Mouse (Mus musculus): ENCODE results near the gene Rilpl1. TPM values are rescaled to one million over a fixed set of nuclear protein-coding genes. Genes with fewer than 3 reads are reported as not detected.

Gene Rilpl1
- total RNA-seq, 1 experiment = 10.1 TPM

DNA sequence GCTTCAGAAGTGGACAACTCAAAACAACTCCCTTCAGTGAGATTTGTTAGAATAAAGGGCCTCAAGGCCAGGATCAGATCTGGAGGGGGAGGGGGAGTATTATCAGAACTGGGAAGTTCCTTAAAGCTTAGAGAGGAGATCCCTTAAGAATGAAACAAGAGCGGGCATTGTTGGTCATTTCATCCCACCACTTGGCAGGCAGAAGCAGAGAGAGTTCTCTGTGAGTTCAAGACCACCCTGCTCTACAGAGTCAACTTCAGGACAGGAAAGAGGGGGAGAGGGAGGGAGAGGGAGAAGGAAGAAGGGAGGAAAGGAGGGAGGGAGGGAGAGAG is 52.4 kb downstream of the Rilpl1 start:
- H3K4me3 ChIP-seq (ENCODE audit: insufficient read depth in 1 of 2, low read depth in 1 of 2, low read length in 2 of 2, poor library complexity in 1 of 2, severe bottlenecking in 1 of 2) = no peak overlapping the region
- H3K36me3 ChIP-seq (ENCODE audit: control insufficient read depth, insufficient read depth, low read length, poor library complexity, severe bottlenecking) = no peaks in the 10 kb centered on the region
- no peaks in the 10 kb centered on the region for H3K9me3 ChIP-seq (ENCODE audit: control insufficient read depth, insufficient read depth, low read depth, low read length)
- no peak for DNase-seq (ENCODE audit: low read depth, low spot score)
- no peak for TF ChIP-seq CHD2 (IDR thresholded peaks at IDR 0.05; ENCODE audit: low read depth, low read length)
- no peak for TF ChIP-seq ZC3H11A (IDR thresholded peaks at IDR 0.05; ENCODE audit: borderline replicate concordance, low read depth, low read length)
- no peak for TF ChIP-seq MAFK (IDR thresholded peaks at IDR 0.05; ENCODE audit: insufficient read depth, low read depth, low read length)
- TF ChIP-seq ZNF384 (IDR thresholded peaks at IDR 0.05; ENCODE audit: low read depth, low read length) = no peak
- TF ChIP-seq HCFC1 (IDR thresholded peaks at IDR 0.05; ENCODE audit: borderline replicate concordance, insufficient read depth, low read length) = no peak
- no peak overlapping the region for H3K9ac ChIP-seq (ENCODE audit: insufficient read depth, low read depth, low read length, poor library complexity, severe bottlenecking)
- 0 out of 4 replicates have a peak, but pooled peaks cover 0 to 3% of the 10 kb centered on the region in 2 experiments for H3K4me1 ChIP-seq (ENCODE audit: control insufficient read depth in 2 of 2, insufficient read depth in 2 of 2, low read length in 2 of 2, poor library complexity in 1 of 2)
- H3K27ac ChIP-seq (ENCODE audit: insufficient read depth, low read depth, low read length, poor library complexity, severe bottlenecking) = no peak overlapping the region
- in situ Hi-C loops (cut with MboI; ENCODE audit: low sequenced_read_pairs in 2 of 2, unreplicated experiment in 2 of 2) = no loop called here

- H3K4me1 ChIP-seq (ENCODE audit: control insufficient read depth in 2 of 2, insufficient read depth in 2 of 2, low read length in 2 of 2, poor library complexity in 1 of 2) = no peaks in the 10 kb centered on the region
- TF ChIP-seq CHD2 (IDR thresholded peaks at IDR 0.05; ENCODE audit: low read depth, low read length) (no peak), MAFK (IDR thresholded peaks at IDR 0.05; ENCODE audit: insufficient read depth, low read depth, low read length) (peak; percentile 54)
- H3K27ac ChIP-seq (ENCODE audit: insufficient read depth, low read depth, low read length, poor library complexity, severe bottlenecking) = no peak overlapping the region
- no peak overlapping the region for H3K9ac ChIP-seq (ENCODE audit: insufficient read depth, low read depth, low read length, poor library complexity, severe bottlenecking)
- no peak for DNase-seq (ENCODE audit: low read depth, low spot score)
- H3K4me3 ChIP-seq (ENCODE audit: insufficient read depth in 1 of 2, low read depth in 1 of 2, low read length in 2 of 2, poor library complexity in 1 of 2, severe bottlenecking in 1 of 2) = no peak overlapping the region
- H3K9me3 ChIP-seq (ENCODE audit: control insufficient read depth, insufficient read depth, low read depth, low read length) = no peaks in the 10 kb centered on the region
- H3K36me3 ChIP-seq (ENCODE audit: control insufficient read depth, insufficient read depth, low read length, poor library complexity, severe bottlenecking) = peaks cover 4% of the 10 kb centered on the region; the same call in 1 of the 2 replicates
- in situ Hi-C loops (cut with MboI; ENCODE audit: low sequenced_read_pairs in 2 of 2, unreplicated experiment in 2 of 2) = no loop called here
Measured at GRCm38 (mm10) chr5:124470591-124471171, 60.5 kb downstream of the Rilpl1 start.

DNA sequence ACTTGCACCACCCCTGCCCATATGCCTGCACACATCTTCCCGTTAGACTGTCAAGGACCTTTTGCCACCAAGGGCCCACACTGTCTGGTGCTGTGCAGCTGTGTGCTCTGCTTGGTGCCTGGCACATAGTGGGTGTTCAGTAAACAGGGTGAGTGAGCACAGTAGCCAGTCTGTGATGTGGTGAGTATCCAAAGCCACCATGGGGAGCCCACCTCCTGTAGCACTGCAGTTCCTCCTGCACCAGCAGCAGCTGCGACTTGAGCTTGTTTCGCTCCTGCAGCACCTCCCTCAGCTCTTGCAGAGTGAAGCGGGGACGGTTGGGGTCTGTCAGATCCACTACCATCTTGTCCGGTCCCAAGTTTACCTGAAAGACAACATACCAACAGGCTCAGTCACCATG is 61.7 kb downstream of the Rilpl1 start:
- in situ Hi-C loops (cut with MboI; ENCODE audit: low sequenced_read_pairs in 2 of 2, unreplicated experiment in 2 of 2) = no loop called here
- TF ChIP-seq ZC3H11A (IDR thresholded peaks at IDR 0.05; ENCODE audit: borderline replicate concordance, low read depth, low read length) = no peak
- no peak for TF ChIP-seq ZNF384 (IDR thresholded peaks at IDR 0.05; ENCODE audit: low read depth, low read length)
- no peak for TF ChIP-seq CHD2 (IDR thresholded peaks at IDR 0.05; ENCODE audit: low read depth, low read length)
- TF ChIP-seq HCFC1 (IDR thresholded peaks at IDR 0.05; ENCODE audit: borderline replicate concordance, insufficient read depth, low read length) = no peak
- no peak for TF ChIP-seq MAFK (IDR thresholded peaks at IDR 0.05; ENCODE audit: insufficient read depth, low read depth, low read length)
- peaks cover 4% of the 10 kb centered on the region; the same call in 1 of the 2 replicates for H3K36me3 ChIP-seq (ENCODE audit: control insufficient read depth, insufficient read depth, low read length, poor library complexity, severe bottlenecking)

GRCm38 (mm10) chr5:124468365-124468764 is 62.8 kb downstream of the Rilpl1 start:
- Histone ChIP-seq H3K4me1 (ENCODE audit: control insufficient read depth in 2 of 2, insufficient read depth in 2 of 2, low read length in 2 of 2, poor library complexity in 1 of 2) (no peaks in the 10 kb centered on the region; a peak in 1 of 4 replicates), H3K4me3 (ENCODE audit: insufficient read depth in 1 of 2, low read depth in 1 of 2, low read length in 2 of 2, poor library complexity in 1 of 2, severe bottlenecking in 1 of 2) (no peak overlapping the region), H3K36me3 (ENCODE audit: control insufficient read depth, insufficient read depth, low read length, poor library complexity, severe bottlenecking) (peaks cover 6% of the 10 kb centered on the region; the same call in 1 of the 2 replicates), H3K9me3 (ENCODE audit: control insufficient read depth, insufficient read depth, low read depth, low read length) (no peaks in the 10 kb centered on the region), H3K9ac (ENCODE audit: insufficient read depth, low read depth, low read length, poor library complexity, severe bottlenecking) (no peak overlapping the region), H3K27ac (ENCODE audit: insufficient read depth, low read depth, low read length, poor library complexity, severe bottlenecking) (no peak overlapping the region)
- DNase-seq (ENCODE audit: low read depth, low spot score) = no peak
- in situ Hi-C loops (cut with MboI; ENCODE audit: low sequenced_read_pairs in 2 of 2, unreplicated experiment in 2 of 2) = no loop called here
- no peak for TF ChIP-seq HCFC1 (IDR thresholded peaks at IDR 0.05; ENCODE audit: borderline replicate concordance, insufficient read depth, low read length)
- no peak for TF ChIP-seq ZNF384 (IDR thresholded peaks at IDR 0.05; ENCODE audit: low read depth, low read length)
- no peak for TF ChIP-seq CHD2 (IDR thresholded peaks at IDR 0.05; ENCODE audit: low read depth, low read length)
- no peak for TF ChIP-seq ZC3H11A (IDR thresholded peaks at IDR 0.05; ENCODE audit: borderline replicate concordance, low read depth, low read length)
- no peak for TF ChIP-seq MAFK (IDR thresholded peaks at IDR 0.05; ENCODE audit: insufficient read depth, low read depth, low read length)

More for the DNA sequence above, 61.7 kb downstream of the Rilpl1 start:
- no peak overlapping the region for H3K9ac ChIP-seq (ENCODE audit: insufficient read depth, low read depth, low read length, poor library complexity, severe bottlenecking)
- H3K4me1 ChIP-seq (ENCODE audit: control insufficient read depth in 2 of 2, insufficient read depth in 2 of 2, low read length in 2 of 2, poor library complexity in 1 of 2) = no peaks in the 10 kb centered on the region
- no peaks in the 10 kb centered on the region for H3K9me3 ChIP-seq (ENCODE audit: control insufficient read depth, insufficient read depth, low read depth, low read length)
- no peak for DNase-seq (ENCODE audit: low read depth, low spot score)
- H3K4me3 ChIP-seq (ENCODE audit: insufficient read depth in 1 of 2, low read depth in 1 of 2, low read length in 2 of 2, poor library complexity in 1 of 2, severe bottlenecking in 1 of 2) = no peak overlapping the region
- no peak overlapping the region for H3K27ac ChIP-seq (ENCODE audit: insufficient read depth, low read depth, low read length, poor library complexity, severe bottlenecking)

DNA sequence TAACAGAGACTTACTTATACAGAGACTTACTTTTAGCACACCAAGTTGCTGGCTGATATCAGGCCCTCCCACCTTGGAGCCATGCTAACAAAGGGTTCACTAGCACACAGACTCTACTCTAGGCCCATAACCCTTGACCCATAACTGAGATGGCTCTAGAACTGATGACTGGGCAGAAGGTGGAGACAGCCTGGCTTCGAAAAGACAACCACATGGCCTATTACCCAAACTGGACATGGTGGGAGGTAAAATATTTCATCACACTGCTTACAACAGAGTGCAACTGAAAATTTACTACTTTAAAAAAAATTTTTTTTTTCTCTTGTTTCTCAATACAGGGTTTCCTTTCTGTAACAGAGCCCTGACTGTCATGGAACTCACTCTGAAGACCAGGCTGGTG is 63.4 kb downstream of the Rilpl1 start:
- H3K9ac ChIP-seq (ENCODE audit: insufficient read depth, low read depth, low read length, poor library complexity, severe bottlenecking) = no peak overlapping the region
- no peak for DNase-seq (ENCODE audit: low read depth, low spot score)
- no peaks in the 10 kb centered on the region; a peak in 1 of 4 replicates for H3K4me1 ChIP-seq (ENCODE audit: control insufficient read depth in 2 of 2, insufficient read depth in 2 of 2, low read length in 2 of 2, poor library complexity in 1 of 2)
- H3K27ac ChIP-seq (ENCODE audit: insufficient read depth, low read depth, low read length, poor library complexity, severe bottlenecking) = no peak overlapping the region
- TF ChIP-seq ZNF384 (IDR thresholded peaks at IDR 0.05; ENCODE audit: low read depth, low read length) = no peak
- no peak for TF ChIP-seq HCFC1 (IDR thresholded peaks at IDR 0.05; ENCODE audit: borderline replicate concordance, insufficient read depth, low read length)
- no peak for TF ChIP-seq ZC3H11A (IDR thresholded peaks at IDR 0.05; ENCODE audit: borderline replicate concordance, low read depth, low read length)
- no peak for TF ChIP-seq CHD2 (IDR thresholded peaks at IDR 0.05; ENCODE audit: low read depth, low read length)
- TF ChIP-seq MAFK (IDR thresholded peaks at IDR 0.05; ENCODE audit: insufficient read depth, low read depth, low read length) = no peak
- H3K9me3 ChIP-seq (ENCODE audit: control insufficient read depth, insufficient read depth, low read depth, low read length) = no peaks in the 10 kb centered on the region
- peaks cover 6% of the 10 kb centered on the region; the same call in 1 of the 2 replicates for H3K36me3 ChIP-seq (ENCODE audit: control insufficient read depth, insufficient read depth, low read length, poor library complexity, severe bottlenecking)
- in situ Hi-C loops (cut with MboI; ENCODE audit: low sequenced_read_pairs in 2 of 2, unreplicated experiment in 2 of 2) = no loop called here
- H3K4me3 ChIP-seq (ENCODE audit: insufficient read depth in 1 of 2, low read depth in 1 of 2, low read length in 2 of 2, poor library complexity in 1 of 2, severe bottlenecking in 1 of 2) = no peak overlapping the region
